Mouse (Mus musculus) CH12.LX (cell line): ENCODE data around the gene Zc3h4.

ENCODE experiments used
- CTCF ChIP-seq, 2 experiments: IDR thresholded peaks in 1 of 2; conservative IDR thresholded peaks in 1 of 2; 2 replicates each; pipeline ENCODE4 v1.5.1; 2011 to 2012; ENCODE audit warnings: low read depth in 2 of 2, low read length in 2 of 2, improper control_type of control experiment in 1 of 2, inconsistent platforms in 1 of 2, mild to moderate bottlenecking in 1 of 2, moderate library complexity in 1 of 2
- ELF1 ChIP-seq: IDR thresholded peaks from 2 replicates; pipeline ENCODE4 v1.6.1; 2014; ENCODE audit warnings: low read depth, mild to moderate bottlenecking, inconsistent platforms, low read length, improper control_type of control experiment
- POLR2A ChIP-seq: IDR thresholded peaks from 2 replicates; pipeline ENCODE4 v1.6.1; 2011; ENCODE audit warnings: low read depth, mild to moderate bottlenecking, improper control_type of control experiment, low read length

GRCm38 (mm10) chr7:16435088-16435487 is 34.4 kb downstream of the Zc3h4 start:
- TF ChIP-seq ELF1 (no peak), CTCF (conservative IDR thresholded peaks at IDR 0.05 in 1 of 2, IDR thresholded peaks at IDR 0.05 in 1 of 2; ENCODE audit: low read depth in 2 of 2, low read length in 2 of 2) (no peak), POLR2A (no peak)
